Mouse (Mus musculus): ENCODE measurements around the gene Mlh3.

DNA sequence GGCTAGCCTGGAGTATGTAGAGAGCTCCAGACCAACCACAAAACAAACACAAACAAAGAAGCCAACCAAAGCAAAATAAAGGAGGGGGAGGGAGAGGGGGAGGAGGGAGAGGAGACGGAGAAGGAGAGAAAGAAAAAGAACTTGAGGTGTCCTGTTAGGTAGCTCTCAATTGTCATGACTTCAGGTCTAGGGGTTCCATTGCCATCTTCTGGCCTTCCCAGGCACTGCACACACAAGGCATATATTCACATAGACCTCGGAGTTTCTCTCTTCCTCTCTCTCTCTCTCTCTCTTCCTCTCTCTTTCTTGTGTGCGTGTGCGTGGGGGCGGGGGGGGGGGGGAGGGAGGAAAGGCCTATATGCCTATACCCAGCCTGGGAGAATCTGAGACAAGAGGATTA is 16.5 kb upstream of the Mlh3 start:
- TF ChIP-seq ETS1 (IDR thresholded peaks at IDR 0.05; ENCODE audit: low read depth, low read length) (no peak), CTCF (IDR thresholded peaks at IDR 0.05 in 2 of 3, conservative IDR thresholded peaks at IDR 0.05 in 1 of 3; ENCODE audit: control insufficient read depth in 1 of 3, insufficient read depth in 1 of 3, low read depth in 2 of 3, low read length in 3 of 3, poor library complexity in 1 of 3, severe bottlenecking in 1 of 3) (peak; percentile 59 to 79 (median 62)), POLR2A (IDR thresholded peaks at IDR 0.05; ENCODE audit: control insufficient read depth in 1 of 2, insufficient read depth in 1 of 2, low read depth in 1 of 2, low read length in 2 of 2, poor library complexity in 1 of 2) (no peak), E2F4 (IDR thresholded peaks at IDR 0.05; ENCODE audit: borderline replicate concordance, low read depth, low read length) (no peak), USF1 (IDR thresholded peaks at IDR 0.05; ENCODE audit: low read depth, low read length) (no peak)
